Mouse (Mus musculus) adrenal gland, postnatal 36 days (tissue): ENCODE measurements around the gene Inca1. TPM values are rescaled to one million over a fixed set of nuclear protein-coding genes. Genes with fewer than 3 reads are reported as not detected.

ENCODE experiments used
- DNase-seq, 2 experiments: peaks; one replicate each; pipeline ENCODE4 v3.0.0; 2021; ENCODE audit warnings: mixed read lengths in 1 of 2
- total RNA-seq, 2 experiments: library from RNA; stranded (reverse); gene quantifications; 2 replicates each; pipeline ENCODE4 v1.2.3; 2021

The Inca1 gene
- total RNA-seq, 2 experiments from 2014 or later = 9.5 to 12.2 TPM

GRCm38 (mm10) chr11:70701984-70702733, 2.2 kb upstream of the Inca1 start:
- DNase-seq = no peak

- DNase-seq = no peak
Measured at GRCm38 (mm10) chr11:70701221-70701955, 1.4 kb upstream of the Inca1 start.

- peak; percentile 76 to 87 for DNase-seq
Measured at GRCm38 (mm10) chr11:70700613-70701012, 658 bp upstream of the Inca1 start.

GRCm38 (mm10) chr11:70699051-70699450, 904 bp downstream of the Inca1 start:
- no peak for DNase-seq

GRCm38 (mm10) chr11:70697376-70697775, 2.6 kb downstream of the Inca1 start:
- no peak for DNase-seq

GRCm38 (mm10) chr11:70693504-70693903, 6.5 kb downstream of the Inca1 start:
- no peak for DNase-seq

- DNase-seq = no peak
Measured at GRCm38 (mm10) chr11:70689578-70689977, 10.4 kb downstream of the Inca1 start.

- DNase-seq = no peak
Measured at GRCm38 (mm10) chr11:70688372-70688771, 11.6 kb downstream of the Inca1 start.

GRCm38 (mm10) chr11:70687601-70688199, 12.3 kb downstream of the Inca1 start, which contains the start of gene Camta2:
Gene Camta2, minus strand, starts transcription at chr11:70688105.
- DNase-seq = peak; percentile 91 to 95

- peak; percentile 50 to 57 for DNase-seq
Measured at GRCm38 (mm10) chr11:70686901-70687566, 12.9 kb downstream of the Inca1 start.

- no peak for DNase-seq
Measured at GRCm38 (mm10) chr11:70683640-70684039, 16.3 kb downstream of the Inca1 start.

- DNase-seq = no peak
Measured at GRCm38 (mm10) chr11:70681897-70682581, 17.9 kb downstream of the Inca1 start.

- no peak for DNase-seq
Measured at GRCm38 (mm10) chr11:70681170-70681569, 18.8 kb downstream of the Inca1 start.

- DNase-seq = no peak
Measured at GRCm38 (mm10) chr11:70679894-70680293, 20.1 kb downstream of the Inca1 start.

- DNase-seq = no peak
Measured at GRCm38 (mm10) chr11:70679361-70679760, 20.6 kb downstream of the Inca1 start.

GRCm38 (mm10) chr11:70678576-70678975, 21.4 kb downstream of the Inca1 start:
- DNase-seq = no peak

GRCm38 (mm10) chr11:70678092-70678491, 21.9 kb downstream of the Inca1 start:
- no peak for DNase-seq

- DNase-seq = no peak
Measured at GRCm38 (mm10) chr11:70674501-70674900, 25.5 kb downstream of the Inca1 start.

- no peak for DNase-seq
Measured at GRCm38 (mm10) chr11:70674014-70674413, 25.9 kb downstream of the Inca1 start.

- peak; percentile 45 to 54 for DNase-seq
Measured at GRCm38 (mm10) chr11:70671333-70672047, 28.5 kb downstream of the Inca1 start.

- DNase-seq = peak; percentile 50 to 53
Measured at GRCm38 (mm10) chr11:70670483-70670882, 29.5 kb downstream of the Inca1 start.
